Mouse (Mus musculus) adrenal gland, postnatal 10 days (tissue): ENCODE measurements around the gene Pnpla3. TPM values are rescaled to one million over a fixed set of nuclear protein-coding genes. Genes with fewer than 3 reads are reported as not detected.

Source experiments
- DNase-seq: peaks from one replicate; pipeline ENCODE4 v3.0.0; 2021; ENCODE audit warnings: mixed read lengths
- microRNA-seq: library from miRNA; unstranded; fragments of <30 nt; microRNA quantifications from one replicate; pipeline ENCODE4 v1.2.0, GENCODE M21; 2021
- total RNA-seq, 2 experiments: library from RNA; stranded (reverse); gene quantifications; 2 replicates each; pipeline ENCODE4 v1.2.3; 2021

Pnpla3 gene
- total RNA-seq, 2 experiments from 2014 or later = 47.6 to 65.6 TPM

GRCm38 (mm10) chr15:84216461-84217084 is 48.9 kb downstream of the Pnpla3 start:
- peak; percentile 64 for DNase-seq

- DNase-seq = no peak
Observed at GRCm38 (mm10) chr15:84217969-84218782, 50.5 kb downstream of the Pnpla3 start.

- DNase-seq = peak; percentile 43
Observed at GRCm38 (mm10) chr15:84218783-84219271, 51.2 kb downstream of the Pnpla3 start.

- no peak for DNase-seq
Observed at GRCm38 (mm10) chr15:84221539-84221938, 53.9 kb downstream of the Pnpla3 start.

GRCm38 (mm10) chr15:84223423-84223822 is 55.8 kb downstream of the Pnpla3 start:
- DNase-seq = peak; percentile 46

- DNase-seq = no peak
Observed at GRCm38 (mm10) chr15:84224779-84225178, 57.1 kb downstream of the Pnpla3 start.

GRCm38 (mm10) chr15:84226918-84227317 is 59.3 kb downstream of the Pnpla3 start:
- DNase-seq = no peak

GRCm38 (mm10) chr15:84230661-84231060 is 63.0 kb downstream of the Pnpla3 start:
- no peak for DNase-seq

GRCm38 (mm10) chr15:84231113-84231712 is 63.6 kb downstream of the Pnpla3 start:
- DNase-seq = peak; percentile 35

GRCm38 (mm10) chr15:84231721-84232561 is 64.3 kb downstream of the Pnpla3 start, which contains the start of gene Parvb:
Gene Parvb (plus strand): TSS chr15:84232043.
- peak; percentile 72 for DNase-seq

GRCm38 (mm10) chr15:84232609-84233008 is 65.0 kb downstream of the Pnpla3 start:
- DNase-seq = no peak

GRCm38 (mm10) chr15:84234794-84235581 is 67.4 kb downstream of the Pnpla3 start:
- DNase-seq = no peak

GRCm38 (mm10) chr15:84235646-84236045 is 68.0 kb downstream of the Pnpla3 start:
- peak; percentile 39 for DNase-seq

Small RNA genes within 50 kb of the gene (microRNA-seq; reads per million reads assigned to microRNA genes)
- not detected for gene Mir6392

Other genes with a start within 250 kb of the Pnpla3 start
- under 1 TPM in 1 of 2 experiments, not detected in 1; 0.67 TPM for gene Efcab6, start 102.5 kb upstream of the Pnpla3 start, total RNA-seq
- gene Sult4a1, start 62.1 kb upstream of the Pnpla3 start, total RNA-seq = 10 to 100 TPM in 1 of 2 experiments, 1 to 10 TPM in 1; 6.7 to 12.4 TPM
- gene Pnpla5, start 44.7 kb upstream of the Pnpla3 start, total RNA-seq = under 1 TPM; 0.12 to 0.18 TPM
- gene Samm50, start 24.4 kb downstream of the Pnpla3 start, total RNA-seq = 100 to 1,000 TPM; 240 to 293 TPM
- 10 to 100 TPM; 33.2 to 42.1 TPM for gene Parvb, start 64.2 kb downstream of the Pnpla3 start, total RNA-seq
- gene Parvg, start 156.2 kb downstream of the Pnpla3 start, total RNA-seq = 1 to 10 TPM; 3.6 to 4.4 TPM